Mouse (Mus musculus): ENCODE results near the gene Sept9.

- TF ChIP-seq POLR2AphosphoS5 (IDR thresholded peaks at IDR 0.05; ENCODE audit: insufficient replicate concordance, low read depth, low read length) (no peak), CTCF (IDR thresholded peaks at IDR 0.05; ENCODE audit: low read depth, low read length) (no peak)
These were observed 31.0 kb upstream of the Sept9 start for GRCm38 (mm10) chr11:117168278-117169087.

All from G1E (cell line).